Mouse (Mus musculus) natural killer cell, adult 2 months (primary cell): ENCODE data around the gene Acsl5.

Experiments
- DNase-seq, 2 experiments: peaks; one replicate each; pipeline ENCODE4 v3.0.0; 2022; ENCODE audit warnings: low spot score in 2 of 2

The Acsl5 gene

DNA sequence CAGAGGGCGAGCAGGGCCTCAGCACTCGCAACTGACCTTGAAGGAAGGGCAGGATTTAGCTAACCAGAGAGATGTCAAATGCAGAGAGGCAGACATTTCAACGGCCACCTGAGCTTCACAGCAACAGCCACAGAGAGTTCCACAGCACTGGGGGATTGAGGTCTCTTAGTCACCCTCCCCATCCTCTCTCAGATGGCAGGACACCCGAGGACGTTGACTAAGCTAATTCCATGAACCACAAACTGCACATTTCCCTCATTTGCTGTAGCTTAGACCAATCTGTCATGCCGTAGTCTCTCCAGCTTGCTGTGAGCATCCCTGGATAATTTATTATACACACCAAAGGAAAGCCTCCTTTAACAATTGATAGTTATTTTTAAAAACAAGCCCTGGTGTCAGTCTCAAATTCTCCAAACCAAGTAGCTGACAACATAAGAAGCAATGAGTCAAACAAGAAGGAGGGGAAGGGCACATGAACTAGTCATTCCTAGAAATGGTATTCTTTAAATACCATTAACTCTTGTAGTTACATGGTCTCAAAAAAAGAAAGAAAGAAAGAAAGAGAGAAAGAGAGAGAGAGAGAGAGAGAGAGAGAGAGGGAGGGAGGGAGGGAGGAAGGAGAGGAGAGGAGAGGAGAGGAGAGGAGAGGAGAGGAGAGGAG lies 11.8 kb upstream of the Acsl5 start:
- DNase-seq: no peak

DNA sequence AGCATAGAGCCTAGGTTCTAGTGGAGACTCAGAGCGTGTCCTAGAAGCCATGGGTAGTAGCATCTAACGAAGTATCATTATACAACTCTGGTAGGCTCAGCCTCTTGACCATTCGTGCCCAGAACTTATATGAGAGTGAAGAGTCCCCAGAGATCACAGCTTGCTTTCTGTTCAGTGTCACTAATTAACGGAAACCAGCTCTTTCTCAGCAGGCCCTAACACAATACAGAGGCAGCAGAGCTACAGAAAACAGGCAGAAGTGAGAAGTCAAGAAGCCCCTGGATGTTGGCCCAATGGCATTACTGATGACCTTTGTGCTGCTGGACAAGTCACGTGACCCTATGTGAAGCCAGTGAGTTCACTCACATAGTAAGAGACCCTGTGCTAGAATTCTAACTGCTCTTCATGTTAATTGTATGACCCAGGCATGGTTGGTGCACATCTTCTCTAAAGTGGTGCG lies 10.5 kb upstream of the Acsl5 start, which contains the start of gene Gucy2g:
Gucy2g (minus strand) TSS at position 51 of the 460 bp plus-strand sequence.
- DNase-seq: no peak

DNA sequence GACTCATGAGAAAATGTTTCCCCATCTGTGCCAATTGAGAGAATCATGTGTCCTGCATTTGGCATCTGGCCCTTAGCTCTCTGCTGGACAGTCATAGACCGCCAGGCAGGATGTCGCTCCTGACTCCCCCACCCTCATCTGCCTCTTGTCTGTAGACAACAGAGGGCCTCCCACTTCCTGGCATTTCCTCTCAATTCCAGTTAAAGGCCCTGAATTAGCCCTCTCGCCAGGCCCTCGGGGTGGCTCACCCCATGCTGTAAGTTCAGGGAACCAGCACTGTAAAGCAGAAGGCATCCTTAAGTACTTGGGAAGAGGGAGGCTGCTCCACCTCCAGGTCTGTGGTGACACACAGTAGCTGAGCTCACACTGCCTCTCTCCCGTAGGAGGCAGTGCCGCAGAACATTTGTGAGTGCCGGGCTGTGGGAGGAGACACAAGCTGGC lies 6.9 kb upstream of the Acsl5 start:
- DNase-seq: no peak

DNA sequence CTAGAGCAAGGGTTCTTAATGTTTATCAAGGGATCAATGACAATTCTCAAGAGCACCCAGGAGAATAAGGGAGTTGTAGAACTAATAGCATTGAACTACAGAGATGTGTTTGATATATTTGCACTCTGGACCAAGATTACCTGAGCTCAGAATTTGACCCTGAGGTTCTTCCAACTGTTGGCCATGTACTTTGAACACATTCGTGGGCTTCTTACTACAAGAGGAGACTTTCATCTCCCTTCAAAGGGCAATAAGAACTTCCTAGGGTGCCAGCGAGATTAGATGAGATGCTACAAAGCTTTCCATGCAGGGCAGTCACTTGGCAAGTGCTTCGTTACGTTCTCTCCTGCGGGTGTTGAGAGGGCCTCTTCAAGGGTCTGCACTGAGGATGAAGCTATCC lies 4.2 kb upstream of the Acsl5 start:
- no peak for DNase-seq

DNA sequence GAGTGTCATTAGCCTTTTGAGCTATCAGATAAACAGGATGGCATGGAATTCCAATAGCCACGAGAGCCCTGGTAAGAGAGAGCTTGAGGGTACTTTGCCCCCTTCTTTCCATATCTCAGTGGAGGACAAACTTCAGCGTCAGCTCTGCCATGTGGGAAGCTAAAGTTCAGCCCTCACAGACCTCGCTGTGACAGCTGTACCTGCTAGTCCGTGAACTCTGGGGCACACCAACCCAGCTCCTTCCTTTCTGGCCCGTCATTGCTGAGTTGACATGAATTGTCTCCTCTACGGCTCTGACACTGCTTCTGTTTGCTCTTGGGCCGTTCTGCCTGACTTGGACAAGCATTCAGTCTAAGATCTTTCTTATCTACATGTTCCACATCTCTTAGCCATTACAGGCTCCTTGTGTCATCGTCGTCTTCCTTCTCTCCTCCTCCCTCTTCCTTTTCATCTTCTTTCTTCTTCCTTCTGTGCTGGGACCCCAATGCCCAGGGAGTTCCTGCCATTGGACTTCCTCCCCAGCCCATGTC lies 3.7 kb upstream of the Acsl5 start:
- no peak for DNase-seq

DNA sequence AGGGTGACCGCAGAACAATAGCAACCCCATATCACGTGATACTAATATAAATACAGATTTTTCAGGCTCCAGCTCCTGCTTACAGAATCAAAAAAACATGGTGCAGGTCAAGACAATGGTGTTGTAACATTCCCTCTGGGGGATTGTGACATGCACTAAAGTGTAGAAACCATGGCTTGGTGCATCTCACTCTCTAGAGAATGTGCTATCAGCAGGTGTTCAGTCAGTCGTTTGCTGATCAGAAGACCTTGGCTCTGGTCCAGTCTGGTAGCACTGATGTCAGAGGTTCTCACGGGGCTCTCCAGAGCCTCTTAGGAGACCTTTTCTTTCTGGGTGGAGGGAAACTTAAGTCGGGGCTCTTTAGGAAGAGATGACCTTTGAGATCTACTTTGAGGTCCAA lies 1.3 kb upstream of the Acsl5 start:
- DNase-seq: no peak

- DNase-seq: no peak
Measured at GRCm38 (mm10) chr19:55253239-55253569, 1.5 kb downstream of the Acsl5 start.

- DNase-seq: peak; percentile 54 to 64
Measured at GRCm38 (mm10) chr19:55253570-55254441, 2.1 kb downstream of the Acsl5 start.

DNA sequence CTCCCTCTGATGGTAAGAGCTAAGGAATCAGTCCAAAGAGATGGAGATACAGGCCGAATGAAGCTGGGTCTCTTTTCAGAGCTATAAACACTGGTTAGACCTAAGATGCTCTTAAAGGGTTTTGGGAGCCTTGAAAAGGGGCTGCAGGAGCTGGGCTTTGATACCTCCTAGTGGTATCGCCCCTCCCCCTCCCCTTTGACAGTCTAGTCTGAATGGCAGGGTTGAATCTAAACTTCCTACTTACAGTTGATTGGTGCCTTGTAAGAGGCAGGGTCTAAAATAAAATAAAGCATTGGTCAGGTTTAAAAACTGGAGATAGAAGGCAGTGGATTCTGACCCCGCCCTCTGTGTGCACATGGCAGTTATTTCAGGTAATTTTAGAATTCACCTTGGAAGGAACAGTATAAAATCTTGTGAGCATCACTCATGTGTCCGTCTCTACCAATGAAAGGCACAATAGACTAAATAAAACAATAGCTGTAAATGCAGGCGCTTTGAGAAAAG lies 2.8 kb downstream of the Acsl5 start:
- peak in 1 of 2 experiments; percentile 22 for DNase-seq

- DNase-seq: no peak
Measured at GRCm38 (mm10) chr19:55256156-55256555, 4.4 kb downstream of the Acsl5 start.

DNA sequence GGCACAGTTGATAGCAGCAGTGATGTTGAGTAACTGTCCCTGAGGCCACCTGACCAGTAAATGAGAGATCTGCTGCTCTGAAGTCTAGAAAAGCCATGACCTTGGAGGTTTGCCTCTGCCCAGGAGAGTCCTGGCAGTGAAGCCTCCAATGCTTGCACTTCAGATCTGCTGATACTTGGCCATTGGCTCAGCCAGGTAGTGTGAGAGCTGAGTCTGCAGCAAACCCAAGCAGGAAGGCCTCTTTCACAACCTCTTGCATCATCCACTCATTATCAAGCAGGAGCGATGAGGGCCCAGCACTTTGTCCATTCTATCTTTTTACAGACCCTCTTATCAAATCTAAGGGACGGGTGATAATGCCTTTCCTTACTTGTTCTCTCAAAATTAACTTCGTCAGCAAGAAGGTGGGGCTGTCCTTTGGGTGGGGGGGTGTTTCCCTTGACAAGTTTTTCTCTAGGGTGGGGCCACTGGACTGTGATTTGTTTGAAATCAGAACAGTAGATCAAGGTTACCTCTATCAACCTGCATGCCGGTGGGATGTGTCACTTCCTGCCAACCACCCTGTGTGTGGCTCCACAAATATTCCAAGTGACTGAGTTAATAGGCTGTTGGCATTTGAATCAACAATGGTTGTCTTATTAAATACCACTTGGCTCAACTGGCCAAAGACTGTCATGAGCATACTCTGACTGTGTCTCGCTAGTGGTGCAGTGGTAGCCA lies 6.1 kb downstream of the Acsl5 start:
- DNase-seq: no peak

DNA sequence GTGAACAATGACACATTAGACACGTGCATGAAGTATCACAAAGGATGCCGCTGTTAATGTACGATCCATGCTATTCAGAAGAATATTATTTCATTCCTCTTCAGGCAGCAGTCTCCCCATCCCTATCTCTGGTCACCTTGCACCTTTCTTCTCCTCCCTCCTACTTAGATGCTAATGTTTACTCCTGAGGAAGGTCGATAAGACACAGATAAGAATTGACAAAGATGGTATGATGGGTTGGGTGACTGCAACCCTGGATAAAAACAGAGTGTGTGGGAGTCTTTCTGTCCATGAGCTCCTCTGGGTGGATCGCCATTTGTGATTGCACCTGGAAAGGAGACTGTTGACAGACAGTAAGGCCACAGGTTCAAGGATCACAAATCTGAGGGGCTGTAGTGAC lies 6.8 kb downstream of the Acsl5 start:
- DNase-seq: no peak

DNA sequence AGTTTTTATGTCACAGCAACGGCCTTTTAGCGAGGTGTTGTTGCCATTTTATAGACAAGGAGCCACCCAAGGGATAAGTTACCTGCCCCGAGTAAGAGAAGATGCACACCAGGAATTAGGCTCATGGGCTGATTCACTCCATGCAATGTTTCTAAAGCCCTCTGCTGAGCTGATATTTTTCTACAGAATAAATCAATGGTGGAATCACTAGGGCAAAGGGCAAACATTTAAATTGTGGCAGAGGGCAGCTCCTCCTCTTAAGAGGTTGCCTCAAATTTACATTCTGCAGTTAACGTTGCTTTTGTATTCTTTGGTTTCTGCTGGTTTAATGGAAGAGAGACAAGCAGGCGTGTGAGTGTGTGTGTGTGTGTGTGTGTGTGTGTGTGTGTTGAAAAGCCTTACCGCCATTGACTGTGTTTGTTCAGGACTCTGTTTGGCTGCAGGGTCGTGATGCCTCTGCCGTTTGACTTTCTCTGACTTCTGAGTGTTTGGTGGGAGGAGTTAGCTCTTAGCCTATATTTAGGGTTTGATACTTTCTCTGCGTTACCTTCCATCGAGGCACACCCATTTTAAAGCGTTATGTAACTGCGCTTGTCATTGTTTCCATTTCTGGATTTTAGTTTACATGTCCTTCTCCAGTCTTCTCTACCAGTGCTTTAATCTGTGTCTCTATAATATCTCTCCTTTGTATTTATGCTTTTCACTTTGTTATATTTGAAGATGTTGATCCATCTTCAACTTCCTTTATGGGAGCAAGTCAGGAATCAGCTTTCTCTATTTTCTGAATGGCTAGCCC lies 8.8 kb downstream of the Acsl5 start:
- no peak for DNase-seq

DNA sequence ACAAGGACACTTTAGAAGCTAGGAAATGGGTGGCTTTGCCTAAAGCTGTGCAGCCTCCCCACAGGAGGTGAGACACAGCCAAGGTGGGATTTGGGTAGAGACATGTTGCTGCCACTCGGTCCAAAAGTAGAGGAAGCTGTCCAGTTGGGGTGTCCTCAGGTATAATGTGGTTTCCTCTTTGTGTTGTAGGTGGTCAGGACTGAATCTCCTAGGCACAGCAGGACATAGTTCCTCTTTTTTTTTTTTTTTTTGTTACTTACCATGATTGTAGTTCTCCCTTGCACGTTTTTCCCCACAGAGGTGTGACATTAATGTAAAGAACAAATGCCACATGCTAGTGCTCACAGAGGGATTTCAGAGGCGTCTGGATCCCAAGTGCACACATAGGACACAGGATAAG lies 13.5 kb downstream of the Acsl5 start:
- DNase-seq: no peak

- no peak for DNase-seq
Measured at GRCm38 (mm10) chr19:55266786-55267185, 15.0 kb downstream of the Acsl5 start.

DNA sequence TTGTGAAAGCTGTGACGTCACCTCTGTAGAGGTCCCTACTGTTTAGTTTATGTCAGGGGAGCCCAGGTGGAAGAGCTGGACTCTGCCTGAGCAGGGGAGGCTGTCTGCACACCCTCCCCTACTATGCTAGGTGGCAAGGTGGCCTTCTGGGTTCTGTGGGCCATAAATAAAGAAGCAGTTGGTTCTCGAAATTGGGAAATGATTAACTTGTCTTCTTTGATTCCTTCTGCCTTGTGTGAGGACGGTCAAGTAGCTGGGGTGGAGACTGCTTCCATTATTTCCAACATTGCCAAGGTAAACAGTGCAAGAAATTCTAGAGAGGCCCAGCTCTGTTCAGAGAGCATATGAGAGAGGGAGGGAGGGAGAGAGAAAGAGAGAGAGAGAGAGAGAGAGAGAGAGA lies 16.4 kb downstream of the Acsl5 start:
- DNase-seq: no peak

- DNase-seq: no peak
Measured at GRCm38 (mm10) chr19:55269051-55269450, 17.3 kb downstream of the Acsl5 start.

- DNase-seq: no peak
Measured at GRCm38 (mm10) chr19:55271448-55271847, 19.7 kb downstream of the Acsl5 start.

DNA sequence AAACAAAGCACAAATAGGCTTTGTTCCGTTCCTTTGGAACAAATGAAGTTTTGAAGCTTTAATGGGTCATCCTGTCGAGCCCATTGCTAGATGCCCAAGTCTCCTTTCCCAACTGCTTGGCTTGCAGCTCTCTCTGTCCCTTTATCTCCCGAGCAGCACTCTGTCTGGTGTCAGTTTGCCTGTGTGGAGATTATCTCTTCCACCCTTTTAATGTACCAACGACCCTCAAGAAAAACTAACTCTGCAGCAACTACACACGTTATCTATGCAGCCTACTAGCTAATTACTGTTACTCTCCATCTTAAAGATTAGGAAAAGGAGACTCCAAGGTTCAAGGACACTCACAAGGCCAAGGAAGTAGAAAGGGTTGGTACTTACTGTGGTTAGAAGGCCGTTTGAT lies 21.6 kb downstream of the Acsl5 start:
- no peak for DNase-seq

DNA sequence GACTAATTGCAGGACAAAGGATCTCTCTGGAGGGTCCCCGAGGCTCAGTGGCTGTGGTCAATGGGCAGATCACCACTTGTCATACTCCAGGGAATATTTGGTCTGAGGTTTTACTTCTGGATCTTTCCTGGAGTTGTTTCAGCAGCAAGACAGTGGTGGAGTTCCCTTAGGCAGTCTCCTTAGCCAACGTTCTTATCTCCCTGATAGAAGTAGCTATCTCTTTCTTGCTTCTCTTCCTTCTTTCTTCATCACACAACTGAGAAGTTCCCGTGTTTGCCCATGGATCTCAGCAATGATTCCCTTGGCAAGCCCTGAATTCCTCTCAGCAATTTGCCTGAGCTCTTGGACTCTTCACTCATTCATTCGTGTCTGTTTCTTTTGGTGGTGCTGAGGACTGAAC lies 24.4 kb downstream of the Acsl5 start:
- DNase-seq: no peak

- DNase-seq: no peak
Measured at GRCm38 (mm10) chr19:55276770-55277169, 25.0 kb downstream of the Acsl5 start.
